Mouse (Mus musculus) liver, embryonic 14.5 days (tissue): Measurements from ENCODE around the gene Pax3. TPM values are rescaled to one million over a fixed set of nuclear protein-coding genes. Genes with fewer than 3 reads are reported as not detected.

Experiments used
- ATAC-seq: fragments of 200-750 bp; cut with Nextera tagmentation; 2 replicates; pipeline ENCODE4 v1.8.0; 2017; ENCODE audit warnings: moderate number of reproducible peaks, mild to moderate bottlenecking, moderate library complexity; ENCODE audit not compliant: insufficient read depth
- DNase-seq, 3 experiments: peaks; one replicate each; pipeline ENCODE4 v3.0.0-alpha.2; 2012 to 2013; ENCODE audit warnings: low read depth in 3 of 3, low spot score in 3 of 3
- H3K27ac ChIP-seq: fragments of 300-500 bp; sonication (generic); 2 replicates; pipeline ENCODE4 v1.5.1; 2014; ENCODE audit warnings: moderate library complexity, mild to moderate bottlenecking, control low read depth, inconsistent platforms
- H3K27me3 ChIP-seq: fragments of 300-500 bp; sonication (generic); 2 replicates; pipeline ENCODE4 v1.6.1; 2014; ENCODE audit warnings: mild to moderate bottlenecking, low read length, moderate library complexity; ENCODE audit not compliant: control insufficient read depth, insufficient read depth
- H3K36me3 ChIP-seq: fragments of 300-500 bp; sonication (generic); replicated peaks from 2 replicates; pipeline ENCODE4 v1.6.1; 2014; ENCODE audit warnings: low read depth; ENCODE audit not compliant: control insufficient read depth, insufficient read depth
- H3K4me1 ChIP-seq, 2 experiments: fragments of 200-500 bp in 1 of 2; fragments of 300-500 bp in 1 of 2; sonication (generic) in 1 of 2; replicated peaks; 2 replicates each; pipeline ENCODE4 v1.6.1; 2012 to 2014; ENCODE audit warnings: antibody characterized with exemption in 1 of 2, inconsistent platforms in 1 of 2, low read length in 1 of 2; ENCODE audit not compliant: control insufficient read depth in 2 of 2, insufficient read depth in 2 of 2
- H3K4me2 ChIP-seq: fragments of 300-500 bp; sonication (generic); 2 replicates; pipeline ENCODE4 v1.6.1; 2014; ENCODE audit warnings: low read depth, mild to moderate bottlenecking, control low read depth, moderate library complexity
- H3K4me3 ChIP-seq, 2 experiments: fragments of 200-500 bp in 1 of 2; fragments of 300-500 bp in 1 of 2; sonication (generic) in 1 of 2; 2 replicates each; pipeline ENCODE4 v1.5.1; 2012 to 2014; ENCODE audit warnings: low read depth in 2 of 2, low read length in 2 of 2, mild to moderate bottlenecking in 2 of 2, control low read depth in 1 of 2, inconsistent platforms in 1 of 2, moderate library complexity in 1 of 2; ENCODE audit not compliant: insufficient read depth in 1 of 2
- H3K9ac ChIP-seq: fragments of 300-500 bp; sonication (generic); replicated peaks from 2 replicates; pipeline ENCODE4 v1.6.1; 2014; ENCODE audit warnings: mild to moderate bottlenecking, control low read depth, moderate library complexity
- H3K9me3 ChIP-seq: fragments of 300-500 bp; sonication (generic); 2 replicates; pipeline ENCODE4 v1.6.1; 2016; ENCODE audit warnings: low read length, mixed read lengths; ENCODE audit not compliant: control insufficient read depth
- CTCF ChIP-seq: IDR thresholded peaks from 2 replicates; pipeline ENCODE4 v1.5.1; 2016; ENCODE audit warnings: antibody characterized with exemption, low read depth, control low read depth
- EP300 ChIP-seq: IDR thresholded peaks from 2 replicates; pipeline ENCODE4 v1.6.1; 2016; ENCODE audit warnings: antibody characterized with exemption, low read depth
- WGBS: fragments of 180-500 bp; shearing (Covaris S2); extraction: QIAGEN DNeasy Blood & Tissue Kit; methylation state at CpG from one replicate; pipeline ENCODE4 v1.1.7; 2014; ENCODE audit not compliant: insufficient replicate concordance; 5-methylcytosine and 5-hydroxymethylcytosine counted together
- polyA plus RNA-seq, 2 experiments: library from polyadenylated mRNA; depleted of rRNA in 1 of 2; stranded (reverse) in 1 of 2; unstranded in 1 of 2; fragments of >200 nt; fragmentation: Nextera tagmentation in 1 of 2; extraction: Ambion mirVana in 1 of 2; gene quantifications; 2 replicates each; pipeline versions ENCODE4 v1.2.1 to v1.2.3; 2012 to 2014

Gene Pax3
- polyA plus RNA-seq, 2 experiments, result not detected

DNA sequence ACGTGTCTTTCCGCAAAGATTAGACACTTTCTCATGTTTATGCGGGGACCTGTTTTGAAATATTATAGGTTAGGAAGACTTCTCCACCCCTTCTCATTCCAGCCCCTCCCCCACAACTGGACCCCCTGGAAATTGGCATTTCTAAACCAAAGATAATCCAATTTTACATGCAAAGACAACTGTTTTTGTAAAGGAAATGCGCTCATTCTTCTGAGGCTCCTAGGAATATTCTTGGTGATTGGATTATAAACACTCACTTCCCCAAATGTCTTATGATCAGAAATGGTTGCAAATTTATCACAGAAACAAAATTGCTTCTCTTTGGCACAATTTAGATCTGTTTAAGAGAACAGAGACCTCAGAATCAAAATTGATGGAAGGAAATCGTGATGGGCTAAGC lies 14.1 kb upstream of the Pax3 start:
- peaks cover 74% of the 10 kb centered on the region for H3K27me3 ChIP-seq
- DNase-seq, result no peak
- no peaks in the 10 kb centered on the region for H3K9me3 ChIP-seq
- no peaks in the 10 kb centered on the region for H3K4me1 ChIP-seq
- H3K4me2 ChIP-seq, result no peak overlapping the region
- 4% methylated on average over 5 of the region's 5 CpGs for WGBS
- no peak overlapping the region for H3K9ac ChIP-seq
- no peak for ATAC-seq
- H3K36me3 ChIP-seq, result no peaks in the 10 kb centered on the region
- no peak overlapping the region for H3K4me3 ChIP-seq
- TF ChIP-seq EP300, result no peak
- H3K27ac ChIP-seq, result no peak overlapping the region

DNA sequence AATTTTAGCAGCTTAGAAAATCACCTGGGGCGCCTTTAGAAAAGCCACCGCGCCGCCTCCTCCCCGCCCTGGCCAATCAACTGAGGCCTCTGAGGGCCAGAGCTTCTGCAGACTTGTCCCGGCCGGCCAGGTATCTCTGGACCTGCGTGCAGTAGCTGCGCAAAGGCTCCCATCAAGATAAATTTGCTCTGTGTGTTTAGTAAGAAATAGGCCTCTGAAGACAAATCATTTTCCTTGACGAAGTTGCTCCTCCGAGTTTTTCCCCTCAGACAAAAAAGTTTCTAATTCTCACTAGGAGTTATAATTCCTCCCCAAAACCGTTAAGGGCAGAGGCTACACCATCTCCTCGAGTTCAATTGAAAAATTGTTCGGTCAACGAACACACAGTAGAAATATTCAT lies 13.6 kb upstream of the Pax3 start:
- 2% methylated on average over 15 of the region's 15 CpGs for WGBS
- no peak for ATAC-seq

DNA sequence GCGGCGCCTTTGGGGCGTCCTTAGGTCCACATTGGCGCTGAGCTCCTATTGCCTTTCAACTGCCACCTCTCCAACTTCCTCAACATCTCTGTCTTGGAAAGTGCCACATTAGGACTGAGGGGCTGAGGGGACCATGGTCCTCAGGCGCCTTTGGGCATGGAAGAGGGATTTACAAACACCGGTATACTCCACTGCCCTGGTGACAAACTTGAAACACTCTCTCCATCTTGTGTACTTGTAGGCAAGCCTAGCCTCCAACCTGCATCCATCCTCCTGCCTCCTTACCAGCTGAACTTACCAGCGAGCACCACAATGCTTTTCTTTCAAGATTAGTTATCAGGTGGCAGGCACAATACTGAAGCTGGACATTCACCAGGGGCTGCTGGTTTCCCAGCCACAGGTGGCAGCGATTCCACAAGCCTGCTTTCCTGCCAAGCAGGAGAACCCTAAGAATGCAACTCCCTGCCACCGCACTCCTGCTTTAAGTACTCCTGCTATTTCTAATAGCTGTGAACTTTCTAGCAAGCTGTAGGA lies 11.4 kb upstream of the Pax3 start:
- no peak for ATAC-seq
- H3K27me3 ChIP-seq, result peaks cover 75% of the 10 kb centered on the region
- H3K9ac ChIP-seq, result no peak overlapping the region
- H3K9me3 ChIP-seq, result no peaks in the 10 kb centered on the region
- no peak overlapping the region for H3K4me2 ChIP-seq
- no peak overlapping the region for H3K4me3 ChIP-seq
- no peak for DNase-seq
- TF ChIP-seq EP300 (no peak), CTCF (no peak)
- H3K36me3 ChIP-seq, result no peaks in the 10 kb centered on the region
- 3% methylated on average over 9 of the region's 9 CpGs for WGBS
- H3K4me1 ChIP-seq, result no peaks in the 10 kb centered on the region
- H3K27ac ChIP-seq, result no peak overlapping the region

More for the DNA sequence above, 13.6 kb upstream of the Pax3 start:
- peaks cover 74% of the 10 kb centered on the region for H3K27me3 ChIP-seq
- H3K4me3 ChIP-seq, result no peak overlapping the region
- H3K9me3 ChIP-seq, result no peaks in the 10 kb centered on the region
- H3K27ac ChIP-seq, result no peak overlapping the region
- no peaks in the 10 kb centered on the region for H3K4me1 ChIP-seq
- no peaks in the 10 kb centered on the region for H3K36me3 ChIP-seq
- H3K4me2 ChIP-seq, result no peak overlapping the region
- no peak overlapping the region for H3K9ac ChIP-seq
- no peak for DNase-seq
- TF ChIP-seq CTCF, result no peak
- no peak for TF ChIP-seq EP300

DNA sequence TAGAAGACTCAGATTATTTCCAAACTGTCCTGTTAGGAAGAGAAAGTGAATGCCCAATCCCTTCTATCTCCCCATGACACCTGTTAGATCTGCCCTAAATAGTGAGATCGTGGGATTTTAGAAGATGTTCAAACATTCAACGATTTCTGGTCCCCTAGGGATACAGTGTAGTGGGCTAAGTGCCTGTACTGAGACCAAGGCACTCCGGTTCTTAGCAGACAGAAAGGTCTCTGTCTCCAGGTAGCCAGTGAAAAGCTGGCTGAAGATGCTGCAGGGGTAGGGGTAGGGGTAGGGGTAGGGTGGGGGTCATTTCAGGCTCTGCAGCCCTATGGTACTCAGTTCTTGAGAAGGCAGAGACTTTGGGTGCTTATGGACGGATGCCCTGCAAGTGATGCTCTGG lies 7.4 kb upstream of the Pax3 start:
- no peak overlapping the region for H3K9ac ChIP-seq
- H3K27ac ChIP-seq, result no peak overlapping the region
- WGBS, result 12% methylated on average over 4 of the region's 4 CpGs
- ATAC-seq (no peak), DNase-seq (no peak)
- no peaks in the 10 kb centered on the region for H3K36me3 ChIP-seq
- no peaks in the 10 kb centered on the region for H3K4me1 ChIP-seq
- H3K27me3 ChIP-seq, result peaks cover 77% of the 10 kb centered on the region
- no peak for TF ChIP-seq EP300
- no peak for TF ChIP-seq CTCF
- no peak overlapping the region for H3K4me2 ChIP-seq
- H3K4me3 ChIP-seq, result no peak overlapping the region
- no peaks in the 10 kb centered on the region for H3K9me3 ChIP-seq

DNA sequence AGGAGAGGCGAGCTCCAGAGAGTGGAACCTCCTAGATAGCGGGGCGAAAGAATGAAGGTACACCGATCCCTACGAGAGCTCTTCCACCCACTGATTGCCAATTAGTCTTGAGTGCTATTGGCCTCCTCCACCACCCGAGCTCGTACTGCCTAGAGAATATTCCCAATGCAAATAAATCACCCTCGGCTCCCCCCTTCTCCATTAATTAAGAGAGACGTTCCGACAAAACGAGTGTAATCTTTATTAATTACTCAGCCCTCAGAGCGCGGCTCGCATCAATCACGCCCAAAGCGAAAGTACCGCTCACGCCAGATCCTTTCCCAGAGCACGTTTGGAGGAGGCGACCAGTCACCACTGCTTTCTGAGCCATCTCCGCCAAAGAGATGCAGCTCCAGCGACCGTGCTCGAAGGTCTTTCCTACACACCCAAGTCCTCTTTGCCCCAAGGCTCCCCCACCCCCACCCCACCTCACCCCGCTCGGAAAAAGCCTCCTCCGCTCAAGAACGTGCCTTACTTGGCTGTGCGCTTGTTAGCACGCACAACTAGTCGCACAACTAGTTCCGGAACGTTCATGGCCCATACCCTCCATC lies 6.8 kb upstream of the Pax3 start:
- WGBS, result under 1% methylated on average over 33 of the region's 33 CpGs
- no peak overlapping the region for H3K27ac ChIP-seq
- H3K4me1 ChIP-seq, result no peaks in the 10 kb centered on the region
- no peaks in the 10 kb centered on the region for H3K36me3 ChIP-seq
- no peak for ATAC-seq
- TF ChIP-seq CTCF (no peak), EP300 (no peak)
- H3K9me3 ChIP-seq, result no peaks in the 10 kb centered on the region
- peak overlapping the region; percentile 44 for H3K4me2 ChIP-seq
- no peak for DNase-seq
- peaks cover 79% of the 10 kb centered on the region for H3K27me3 ChIP-seq
- peak overlapping the region in 1 of 2 experiments; percentile 20; a peak in 2 of 4 replicates for H3K4me3 ChIP-seq
- no peak overlapping the region for H3K9ac ChIP-seq
